Mouse (Mus musculus) ovary, postnatal 14 days (tissue): ENCODE results near the gene Tbc1d2b.

Experiments
- DNase-seq: peaks from one replicate; pipeline ENCODE4 v3.0.0; 2022; ENCODE audit warnings: low spot score

Gene Tbc1d2b

DNA sequence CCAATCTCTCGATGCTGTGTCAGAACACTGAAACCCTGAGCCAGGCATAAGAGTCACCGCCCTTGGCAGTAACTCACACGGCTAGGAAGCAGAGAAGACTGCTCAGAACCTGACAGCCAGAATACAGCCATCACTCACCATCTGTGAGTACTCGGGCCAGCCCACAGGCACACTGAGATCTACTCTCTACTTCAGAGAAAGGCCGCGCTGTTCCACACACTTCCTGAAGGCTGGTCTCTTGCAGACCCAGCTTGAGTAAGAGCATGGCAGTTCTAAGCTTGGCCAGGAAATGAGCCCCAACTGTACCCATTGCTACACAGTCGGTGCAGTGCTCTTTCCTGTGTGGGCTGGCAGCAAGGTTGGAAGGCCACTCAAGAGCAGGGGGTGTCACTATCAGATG, 27.7 kb downstream of the Tbc1d2b start:
- no peak for DNase-seq

GRCm38 (mm10) chr9:90242291-90242690, 28.3 kb downstream of the Tbc1d2b start:
- no peak for DNase-seq

- DNase-seq: no peak
Observed at GRCm38 (mm10) chr9:90241618-90242017, 29.0 kb downstream of the Tbc1d2b start.

- DNase-seq: no peak
Observed at GRCm38 (mm10) chr9:90241041-90241440, 29.6 kb downstream of the Tbc1d2b start.

DNA sequence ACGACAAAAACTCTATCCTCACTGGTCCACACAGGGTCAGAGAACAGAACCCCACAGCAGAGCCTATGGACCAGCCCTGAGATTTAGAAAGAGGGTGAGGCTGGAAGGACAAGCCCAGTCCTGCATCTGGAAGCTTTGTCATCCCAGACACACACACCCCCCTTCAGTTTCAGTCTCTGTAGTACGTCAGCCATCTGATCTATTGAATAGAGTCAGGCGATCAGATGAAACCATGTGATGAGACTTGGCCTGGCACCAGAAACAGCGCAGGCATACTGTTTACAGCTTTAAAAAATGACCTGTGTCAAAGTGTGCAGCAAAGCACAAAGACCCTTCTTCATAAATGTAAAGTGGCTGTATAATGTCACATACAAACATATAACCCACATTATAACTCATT, 30.0 kb downstream of the Tbc1d2b start:
- DNase-seq: no peak

DNA sequence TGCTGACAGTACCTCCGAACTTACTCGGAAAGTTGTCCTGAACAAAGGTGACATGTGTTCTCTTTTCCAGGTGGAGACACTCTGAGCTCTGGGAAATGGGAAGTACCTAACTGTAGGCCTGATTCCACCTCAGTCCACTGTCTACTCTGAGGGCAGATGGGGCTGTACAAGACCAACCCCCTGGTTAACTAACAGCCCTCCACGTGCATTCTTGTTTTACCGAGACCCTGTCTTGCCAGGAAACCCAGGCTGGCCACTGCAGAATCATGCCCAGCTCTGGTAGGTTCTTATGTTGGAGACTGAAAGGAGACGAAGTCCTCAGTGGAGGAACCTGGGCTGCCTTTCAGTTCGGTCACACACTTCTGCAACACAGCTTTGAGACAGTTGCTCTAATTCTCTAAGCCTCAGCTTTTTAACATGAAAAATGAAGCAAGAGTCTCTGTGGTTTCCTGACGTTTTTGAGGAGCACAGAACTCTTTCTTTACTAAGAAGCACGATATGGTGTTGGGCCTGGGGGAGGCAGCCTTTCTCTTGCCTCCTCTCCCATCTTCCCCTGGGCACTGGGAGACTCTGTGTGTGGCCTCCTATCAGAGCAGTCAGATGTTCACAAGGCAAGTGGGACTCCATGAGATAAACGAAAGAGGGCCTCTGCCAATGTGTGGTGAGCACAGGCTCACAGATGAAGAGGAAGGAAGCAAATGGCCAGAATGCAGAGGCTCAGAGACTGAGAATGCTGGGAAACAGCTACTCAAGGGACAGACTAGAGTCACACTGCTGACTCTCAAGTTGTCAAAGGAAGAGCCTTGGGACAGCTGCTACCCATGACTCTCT, 33.2 kb downstream of the Tbc1d2b start:
- no peak for DNase-seq

GRCm38 (mm10) chr9:90236817-90237216, 33.8 kb downstream of the Tbc1d2b start:
- DNase-seq: no peak

DNA sequence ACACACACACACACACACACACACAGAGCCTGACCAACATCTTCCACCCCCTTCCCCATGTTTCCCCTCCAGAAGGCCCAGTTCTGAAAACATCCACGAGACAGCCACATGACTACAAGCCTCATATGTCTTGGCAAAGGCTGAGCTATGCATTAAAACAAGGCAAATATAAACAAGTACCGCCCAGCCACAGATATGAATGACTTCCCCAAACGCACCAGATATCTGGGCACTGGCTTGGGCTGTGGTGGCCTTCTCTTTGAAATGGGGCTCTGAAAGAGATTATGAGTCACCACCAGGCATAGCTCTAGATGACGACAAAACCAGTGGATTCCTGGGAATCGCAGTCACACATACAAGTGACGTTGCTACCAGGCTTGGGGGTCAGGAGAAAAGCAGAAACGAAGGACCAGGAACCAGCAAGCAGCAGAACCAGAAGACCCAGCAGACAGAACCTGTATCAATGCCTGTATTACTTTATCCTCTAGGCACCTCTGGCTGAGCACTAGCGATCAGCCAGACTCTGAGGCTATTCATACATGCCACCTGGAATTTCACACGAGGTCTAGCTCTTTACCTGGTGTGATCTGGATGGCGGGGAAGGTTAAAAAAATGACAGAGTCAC, 35.2 kb downstream of the Tbc1d2b start:
- no peak for DNase-seq

DNA sequence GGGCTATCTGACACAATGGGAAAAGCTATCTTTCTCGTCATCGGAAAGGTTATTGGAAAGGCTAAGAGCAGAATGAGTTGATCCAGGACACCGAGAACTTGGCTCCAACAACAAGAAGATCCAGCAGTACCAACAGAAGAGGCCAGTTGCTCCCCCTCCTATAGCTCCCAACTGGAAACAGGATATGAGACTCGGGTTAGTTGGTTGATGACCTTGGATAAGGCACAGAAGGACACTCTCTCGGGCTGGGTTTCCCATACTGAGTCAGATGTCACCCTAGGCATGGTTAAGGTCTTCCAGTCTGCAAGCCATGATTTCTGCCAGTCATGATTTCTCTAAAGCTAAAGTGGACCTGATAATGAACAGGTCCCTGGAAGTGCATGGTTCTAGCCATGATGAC, 35.8 kb downstream of the Tbc1d2b start:
- DNase-seq: no peak

DNA sequence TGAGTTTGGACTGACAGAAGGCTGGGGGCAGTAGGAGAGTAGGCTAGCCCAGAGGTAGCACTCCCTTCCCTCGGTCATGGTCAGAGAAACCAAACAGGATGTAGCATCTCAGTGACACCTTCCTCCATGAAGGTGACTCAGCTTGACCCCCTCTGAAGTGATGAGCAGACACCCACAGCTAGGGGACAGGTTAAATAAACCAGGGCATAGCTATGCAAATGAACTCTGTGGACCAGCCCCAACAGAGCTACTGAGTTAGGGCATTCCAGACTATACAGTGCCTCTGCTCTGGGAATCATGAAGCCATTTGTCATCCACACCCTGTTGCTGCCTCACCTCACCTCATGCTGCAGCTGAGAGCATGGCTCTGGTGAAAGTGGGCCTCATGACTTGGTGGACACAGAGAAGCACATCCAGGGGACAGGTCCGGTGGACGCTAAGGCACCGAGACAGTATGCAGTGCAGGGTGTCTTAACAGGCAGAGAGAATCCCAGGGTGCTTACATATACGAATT, 36.6 kb downstream of the Tbc1d2b start:
- no peak for DNase-seq

DNA sequence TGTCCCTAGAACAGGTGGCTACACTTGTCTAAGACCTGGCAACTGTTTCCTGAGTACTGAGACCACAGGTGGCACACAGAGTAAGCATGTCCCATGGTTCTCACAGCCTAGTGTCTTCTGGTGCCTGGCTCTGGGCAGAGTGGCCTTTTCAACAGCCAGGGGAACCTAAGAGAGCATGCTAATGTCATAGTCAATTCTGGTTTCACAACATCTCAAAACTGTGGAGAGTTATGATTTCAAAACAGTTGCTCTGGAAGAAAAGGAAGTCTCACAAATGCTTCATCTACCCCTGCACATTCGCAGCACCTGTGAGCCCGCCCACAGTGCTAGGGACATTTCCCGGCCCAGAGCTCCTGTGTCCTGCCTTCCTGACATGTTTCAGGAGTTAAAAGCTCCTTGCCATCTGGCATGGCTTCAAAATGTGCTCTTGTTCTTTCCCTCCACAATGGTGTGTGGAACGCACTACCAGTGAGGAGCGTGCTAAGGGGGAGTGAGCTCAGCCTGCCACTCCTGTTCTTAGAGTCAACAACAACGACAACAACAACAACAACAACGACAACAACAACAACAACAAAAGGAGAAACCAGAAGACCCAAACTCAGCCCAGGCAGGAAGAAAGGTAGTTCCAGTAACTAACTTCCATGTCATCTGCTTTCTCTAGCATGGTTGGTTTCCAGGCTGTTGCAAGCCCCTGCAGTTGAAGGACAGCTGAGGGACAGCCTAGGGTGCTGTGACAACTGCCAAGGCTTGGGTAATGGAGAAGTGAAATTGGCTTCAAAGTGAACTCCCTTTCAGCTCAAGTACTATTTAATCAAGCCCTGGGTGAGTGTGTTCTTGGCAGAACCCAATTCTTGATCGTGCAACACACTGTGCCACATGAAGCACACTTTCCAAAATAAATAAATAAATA, 37.6 kb downstream of the Tbc1d2b start:
- no peak for DNase-seq

DNA sequence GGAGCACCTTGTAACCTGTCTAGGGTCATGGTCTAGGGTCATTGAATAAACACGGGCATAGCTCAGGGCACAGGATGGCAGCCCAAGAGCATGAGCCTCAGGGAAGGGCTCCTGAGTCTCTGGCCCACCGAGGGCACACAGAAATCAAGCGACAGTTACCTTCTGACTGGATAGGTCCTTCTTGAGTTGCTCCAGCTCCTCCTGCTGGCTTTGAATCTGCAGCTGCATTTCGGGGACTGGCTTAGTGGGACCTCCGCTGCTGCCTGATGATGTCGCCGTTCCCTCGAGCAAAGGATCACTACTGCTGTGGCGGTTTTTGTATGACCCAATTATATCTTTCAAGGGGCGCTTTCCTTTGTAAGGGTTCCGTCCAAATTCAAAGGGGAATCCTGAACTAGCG, 43.4 kb downstream of the Tbc1d2b start:
- no peak for DNase-seq

DNA sequence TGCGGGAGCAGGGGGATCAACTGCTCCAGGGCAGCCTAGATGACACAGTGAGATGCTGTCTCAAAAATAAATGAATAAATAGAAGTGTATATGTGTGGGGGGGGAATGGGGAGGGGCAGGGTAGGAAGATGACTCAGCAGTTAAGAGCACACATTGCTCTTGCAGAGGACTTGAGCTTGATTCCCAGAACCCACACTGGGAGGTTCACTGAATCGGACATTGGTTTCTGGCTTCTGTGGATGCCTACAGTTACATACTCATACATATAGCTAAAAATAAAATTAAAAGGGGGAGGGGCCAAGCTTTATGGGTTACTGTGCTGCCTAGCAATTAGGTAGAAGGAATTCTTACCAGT, 43.9 kb downstream of the Tbc1d2b start:
- no peak for DNase-seq

DNA sequence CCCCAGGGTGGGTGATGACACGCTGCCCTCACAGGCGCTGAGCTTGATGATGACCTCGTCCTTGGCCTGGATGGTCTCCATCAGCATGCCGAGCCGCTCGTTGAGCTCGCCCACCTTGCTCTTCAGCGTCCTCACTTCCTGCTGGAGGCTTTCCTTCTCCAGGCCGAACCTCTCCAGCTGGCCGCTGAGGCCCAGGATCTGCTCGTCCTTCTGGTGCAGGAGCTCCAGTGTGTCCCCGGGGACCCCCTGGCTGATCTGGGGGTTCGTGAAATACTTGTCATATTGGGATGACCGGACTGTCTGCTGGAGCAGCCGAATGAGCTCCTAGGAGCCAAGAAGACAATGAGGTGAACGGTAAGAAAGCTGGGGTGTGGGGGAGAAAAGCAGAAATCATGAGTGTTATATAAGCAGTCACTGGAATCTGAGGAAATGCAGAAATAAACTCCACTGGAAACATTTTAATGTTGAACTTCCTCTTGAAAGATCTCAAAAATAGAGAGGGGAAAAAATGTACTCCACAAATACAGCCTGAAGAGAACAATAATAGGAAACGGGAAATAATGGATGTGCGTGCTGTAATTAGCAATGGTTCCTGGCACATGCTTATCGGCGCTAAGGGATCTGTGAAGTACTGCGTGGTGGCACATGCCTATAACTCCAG, 44.4 kb downstream of the Tbc1d2b start:
- DNase-seq: no peak

- no peak for DNase-seq
Observed at GRCm38 (mm10) chr9:90222275-90222674, 48.3 kb downstream of the Tbc1d2b start.

DNA sequence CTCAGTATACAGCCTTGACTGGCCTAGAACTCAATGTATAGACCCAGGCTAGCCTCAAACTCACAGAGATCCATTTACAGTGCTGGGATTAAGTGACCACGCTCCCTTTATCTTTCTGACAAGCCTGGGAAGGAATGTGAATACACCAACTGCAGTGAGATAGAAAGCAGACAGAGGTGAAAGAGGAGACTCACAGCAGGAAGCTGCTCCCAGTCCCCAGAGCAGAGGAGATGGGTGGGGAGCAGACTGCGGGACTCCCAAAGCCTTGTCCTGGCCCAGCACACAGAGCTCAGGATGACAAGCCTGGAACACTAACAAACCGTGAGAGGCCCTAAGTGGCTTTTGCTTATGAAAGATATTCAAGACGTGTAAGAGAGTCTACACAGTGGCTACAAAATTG, 53.1 kb downstream of the Tbc1d2b start:
- no peak for DNase-seq

- DNase-seq: no peak
Observed at GRCm38 (mm10) chr9:90216259-90217001, 54.2 kb downstream of the Tbc1d2b start.

DNA sequence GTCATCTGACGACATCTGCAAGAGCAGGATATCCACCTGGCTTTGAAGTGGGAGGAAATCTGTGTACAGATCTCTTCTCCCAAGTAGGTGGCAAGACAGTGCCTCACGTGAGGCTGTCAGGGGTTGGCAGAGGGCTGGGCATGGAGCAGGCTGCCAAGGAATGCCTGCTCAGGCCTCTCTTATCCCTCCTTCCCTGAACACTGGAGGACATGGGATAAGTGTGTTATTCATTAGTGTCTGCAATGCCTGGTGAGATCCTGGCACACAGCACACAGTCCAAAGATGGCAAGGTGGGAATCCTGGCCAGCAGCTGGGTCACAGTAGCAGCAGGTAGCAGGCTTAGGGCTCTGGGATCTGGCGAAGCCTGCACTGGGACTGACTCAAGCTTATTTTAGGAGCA, 57.5 kb downstream of the Tbc1d2b start:
- no peak for DNase-seq

- no peak for DNase-seq
Observed at GRCm38 (mm10) chr9:90208655-90209054, 61.9 kb downstream of the Tbc1d2b start.

- DNase-seq: no peak
Observed at GRCm38 (mm10) chr9:90207808-90208207, 62.8 kb downstream of the Tbc1d2b start.

- DNase-seq: peak; percentile 77
Observed at GRCm38 (mm10) chr9:90206500-90206899, 64.1 kb downstream of the Tbc1d2b start.
